ENCODE assay signal across 16 mouse cellular contexts in genomic region chr13:48745566-48745965, GRCm38 (mm10).
"Had no signal": no experiment of that assay in that cellular context is flagged by ENCODE, and none has a peak within 500 bp of the region (broad histone marks: within the 10 kb centered on the region; RNA-seq: fewer than 3 reads in every experiment).

No protein-coding gene starts in this region.

- H3K4me1 ChIP-seq: liver, embryonic 13.5 days; liver, embryonic 15.5 days; megakaryocyte, embryonic 14.5 days; midbrain, embryonic 13.5 days; midbrain, embryonic 15.5 days; neural tube, embryonic 12.5 days had no signal

- H3K27me3 ChIP-seq: liver, embryonic 15.5 days; midbrain, embryonic 15.5 days; stomach, embryonic 15.5 days had no signal

- H3K4me2 ChIP-seq: liver, embryonic 11.5 days; liver, embryonic 13.5 days; liver, embryonic 15.5 days; midbrain, embryonic 11.5 days; midbrain, embryonic 13.5 days; midbrain, embryonic 15.5 days; neural tube, embryonic 12.5 days; stomach, embryonic 15.5 days had no signal

- ATAC-seq: liver, postnatal 0 days; midbrain, embryonic 13.5 days; midbrain, embryonic 15.5 days had no signal

- H3K4me3 ChIP-seq: liver, embryonic 13.5 days; liver, embryonic 15.5 days; megakaryocyte, embryonic 14.5 days; midbrain, embryonic 13.5 days; midbrain, embryonic 15.5 days; neural tube, embryonic 12.5 days; stomach, embryonic 15.5 days had no signal

- H3K36me3 ChIP-seq: liver, embryonic 13.5 days; liver, embryonic 15.5 days; midbrain, embryonic 13.5 days; midbrain, embryonic 15.5 days; neural tube, embryonic 12.5 days; stomach, embryonic 15.5 days had no signal

- DNase-seq: liver, embryonic 13.5 days; liver, postnatal 0 days; lung, adult 2 months; right cerebral cortex, postnatal 14 days; thymus, adult 2 months; thymus, postnatal 25 days; thymus, postnatal 4 days had no signal

- H3K27ac ChIP-seq: liver, embryonic 13.5 days; liver, embryonic 15.5 days; macrophage; midbrain, embryonic 13.5 days; midbrain, embryonic 15.5 days; neural tube, embryonic 12.5 days; stomach, embryonic 15.5 days had no signal

- H3K9ac ChIP-seq: liver, embryonic 13.5 days; liver, embryonic 15.5 days; liver, postnatal 0 days; midbrain, embryonic 13.5 days; midbrain, embryonic 15.5 days; neural tube, embryonic 12.5 days; stomach, embryonic 15.5 days had no signal

- H3K9me3 ChIP-seq: liver, embryonic 13.5 days; liver, embryonic 15.5 days; midbrain, embryonic 15.5 days; neural tube, embryonic 12.5 days; stomach, embryonic 15.5 days had no signal
